Mouse (Mus musculus) bone marrow macrophage, adult 2 months (primary cell): ENCODE measurements around the gene Gcdh.

ENCODE experiments used
- CTCF ChIP-seq: IDR thresholded peaks from 2 replicates; pipeline ENCODE4 v1.5.1; 2012; ENCODE audit warnings: low read depth, mild to moderate bottlenecking, low read length, moderate library complexity
- POLR2A ChIP-seq: IDR thresholded peaks from 2 replicates; pipeline ENCODE4 v1.6.1; 2012; ENCODE audit warnings: mild to moderate bottlenecking, low read depth, low read length, borderline replicate concordance

GRCm38 (mm10) chr8:84839875-84840247, 53.9 kb downstream of the Gcdh start:
- no peak for TF ChIP-seq CTCF
- no peak for TF ChIP-seq POLR2A
